Mouse (Mus musculus) testis, adult 2 months (tissue): Measurements from ENCODE around the gene Plcd1. TPM values are rescaled to one million over a fixed set of nuclear protein-coding genes. Genes with fewer than 3 reads are reported as not detected.

Source experiments
- H3K27ac ChIP-seq: fragments of 200-500 bp; 2 replicates; pipeline ENCODE4 v1.5.1; 2012; ENCODE audit warnings: low read depth, low read length; ENCODE audit not compliant: control insufficient read depth, insufficient read depth
- H3K27me3 ChIP-seq: fragments of 200-500 bp; 2 replicates; pipeline ENCODE4 v1.6.1; 2012; ENCODE audit warnings: mild to moderate bottlenecking, low read length, moderate library complexity; ENCODE audit not compliant: control insufficient read depth, insufficient read depth
- H3K36me3 ChIP-seq: fragments of 200-500 bp; 2 replicates; pipeline ENCODE4 v1.6.1; 2012; ENCODE audit warnings: mild to moderate bottlenecking, low read length; ENCODE audit not compliant: control insufficient read depth, insufficient read depth
- H3K4me1 ChIP-seq: fragments of 200-500 bp; 2 replicates; pipeline ENCODE4 v1.6.1; 2012; ENCODE audit warnings: low read length; ENCODE audit not compliant: control insufficient read depth, insufficient read depth
- H3K4me3 ChIP-seq: fragments of 200-500 bp; 2 replicates; pipeline ENCODE4 v1.5.1; 2012; ENCODE audit warnings: low read depth, mild to moderate bottlenecking, low read length, moderate library complexity, mixed read lengths; ENCODE audit not compliant: control insufficient read depth
- CTCF ChIP-seq: fragments of 200-500 bp; IDR thresholded peaks from 2 replicates; pipeline ENCODE4 v1.5.1; 2012; ENCODE audit warnings: low read depth, mild to moderate bottlenecking, inconsistent platforms, low read length, moderate library complexity; ENCODE audit not compliant: control insufficient read depth, insufficient read depth, insufficient replicate concordance
- POLR2A ChIP-seq: fragments of 200-500 bp; IDR thresholded peaks from 2 replicates; pipeline ENCODE4 v1.6.1; 2012; ENCODE audit warnings: low read depth, mild to moderate bottlenecking, inconsistent platforms, low read length, moderate library complexity; ENCODE audit not compliant: control insufficient read depth
- polyA plus RNA-seq: library from polyadenylated mRNA; depleted of rRNA; stranded (reverse); fragments of >200 nt; gene quantifications from 2 replicates; pipeline ENCODE4 v1.2.3, GENCODE M21; 2012

Gene Plcd1
- polyA plus RNA-seq, 1 experiment, result 13.4 TPM

DNA sequence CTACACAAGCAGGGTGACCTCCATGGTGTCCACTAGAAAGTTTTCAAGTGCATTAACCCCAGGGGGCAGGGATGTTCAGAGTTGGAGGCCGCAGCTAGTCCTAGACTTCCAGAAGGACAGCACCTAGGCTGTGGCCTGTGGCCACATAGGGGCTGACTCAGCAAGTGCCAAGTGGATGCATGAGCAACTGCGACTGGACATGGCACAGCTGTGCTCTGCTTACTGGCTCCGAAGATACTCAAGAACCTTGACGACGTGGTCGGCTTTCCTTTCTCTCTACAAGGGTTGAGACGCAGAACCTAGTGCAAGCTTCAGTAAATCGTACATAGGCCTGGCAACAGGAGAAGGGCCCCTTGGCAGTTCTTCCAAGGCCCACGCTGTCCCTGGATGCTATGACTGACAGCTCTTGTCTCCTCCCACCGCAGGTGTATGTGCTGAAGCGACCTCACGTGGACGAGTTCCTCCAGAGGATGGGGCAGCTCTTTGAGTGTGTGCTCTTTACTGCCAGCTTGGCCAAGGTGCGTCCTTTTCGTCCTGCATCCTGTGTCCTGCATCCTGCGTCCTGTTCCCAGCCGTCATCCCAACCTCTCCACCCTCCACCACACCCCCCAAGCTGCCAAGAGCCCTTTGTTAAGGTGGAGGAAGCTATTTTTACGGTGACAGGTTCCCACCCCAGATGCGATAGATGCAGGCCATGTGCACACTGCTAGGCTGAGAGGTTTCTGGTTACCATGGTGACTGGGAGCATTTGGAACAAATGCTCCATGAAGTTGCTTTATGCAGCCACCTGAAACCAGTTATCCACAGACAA lies 60.0 kb downstream of the Plcd1 start:
- Histone ChIP-seq H3K36me3 (no peaks in the 10 kb centered on the region), H3K4me3 (no peak overlapping the region), H3K4me1 (peaks cover 7% of the 10 kb centered on the region), H3K27me3 (no peaks in the 10 kb centered on the region), H3K27ac (no peak overlapping the region)
- TF ChIP-seq POLR2A, result no peak
- TF ChIP-seq CTCF, result no peak

DNA sequence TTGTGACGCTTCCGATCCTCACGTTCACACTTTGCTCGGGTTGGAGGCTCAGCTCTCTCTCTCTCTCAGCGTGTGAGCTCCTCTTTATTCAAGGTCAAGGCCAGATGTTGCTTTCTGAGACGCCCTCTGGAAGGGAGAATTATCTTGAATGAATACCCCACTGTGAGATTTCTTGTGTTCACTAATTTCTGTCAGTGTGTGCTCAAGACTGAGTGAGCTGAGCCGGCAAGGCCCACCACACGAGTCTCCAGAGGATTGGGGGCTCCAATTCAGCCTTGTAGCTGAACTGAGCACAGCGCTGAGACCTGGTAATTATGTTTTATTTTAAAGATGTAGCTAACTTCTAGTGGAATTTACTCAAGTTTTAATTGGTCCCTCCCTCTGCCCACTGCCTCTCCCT lies 60.8 kb downstream of the Plcd1 start:
- no peaks in the 10 kb centered on the region for H3K36me3 ChIP-seq
- H3K27ac ChIP-seq, result peak overlapping the region; percentile 59
- no peak overlapping the region for H3K4me3 ChIP-seq
- TF ChIP-seq CTCF, result no peak
- TF ChIP-seq POLR2A, result no peak
- peaks cover 7% of the 10 kb centered on the region for H3K4me1 ChIP-seq
- no peaks in the 10 kb centered on the region for H3K27me3 ChIP-seq

DNA sequence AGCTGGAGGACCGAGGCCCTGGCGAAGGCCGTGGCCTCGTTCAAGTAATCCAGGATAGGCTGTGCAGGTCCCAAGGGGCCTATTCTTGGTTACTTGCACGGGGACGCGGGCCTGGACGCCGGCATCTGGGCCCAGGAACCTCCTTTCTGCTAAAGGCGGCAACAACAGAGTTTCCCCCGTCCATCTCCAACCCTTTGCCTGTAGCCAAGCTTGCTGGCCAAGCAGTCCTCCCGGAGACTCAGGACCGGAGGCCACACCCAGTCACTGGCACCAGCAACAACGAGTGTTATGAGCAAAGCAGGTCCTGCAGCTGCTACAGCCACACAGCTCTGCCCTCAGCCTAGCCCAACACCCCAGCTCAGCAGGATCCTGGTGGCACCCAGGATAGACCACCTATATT lies 61.5 kb downstream of the Plcd1 start:
- Histone ChIP-seq H3K27ac (peak overlapping the region; percentile 59), H3K4me3 (no peak overlapping the region), H3K4me1 (peaks cover 7% of the 10 kb centered on the region), H3K27me3 (no peaks in the 10 kb centered on the region), H3K36me3 (no peaks in the 10 kb centered on the region)
- TF ChIP-seq CTCF (no peak), POLR2A (no peak)

DNA sequence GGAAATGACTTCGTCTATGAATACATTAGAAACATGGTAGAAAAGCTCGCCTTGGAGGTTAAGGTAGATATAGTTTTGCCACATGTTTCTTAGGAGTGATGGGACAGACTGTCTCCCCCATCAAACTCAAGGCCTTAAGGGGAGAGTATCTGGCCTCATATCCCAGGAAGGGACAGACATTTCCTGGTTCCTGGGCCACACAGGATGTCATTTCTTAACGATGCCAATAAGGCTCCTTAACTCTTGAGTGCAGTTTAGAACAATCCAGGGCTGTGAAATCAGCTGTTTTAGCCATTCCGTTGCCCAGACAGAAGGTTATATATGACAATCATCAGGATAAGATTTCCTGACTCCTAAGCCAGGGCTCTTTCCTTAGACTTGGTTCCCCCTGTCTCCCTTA lies 62.3 kb downstream of the Plcd1 start:
- no peak for TF ChIP-seq POLR2A
- TF ChIP-seq CTCF, result no peak
- no peaks in the 10 kb centered on the region for H3K36me3 ChIP-seq
- peaks cover 7% of the 10 kb centered on the region for H3K4me1 ChIP-seq
- H3K4me3 ChIP-seq, result no peak overlapping the region
- H3K27me3 ChIP-seq, result no peaks in the 10 kb centered on the region
- H3K27ac ChIP-seq, result no peak overlapping the region

DNA sequence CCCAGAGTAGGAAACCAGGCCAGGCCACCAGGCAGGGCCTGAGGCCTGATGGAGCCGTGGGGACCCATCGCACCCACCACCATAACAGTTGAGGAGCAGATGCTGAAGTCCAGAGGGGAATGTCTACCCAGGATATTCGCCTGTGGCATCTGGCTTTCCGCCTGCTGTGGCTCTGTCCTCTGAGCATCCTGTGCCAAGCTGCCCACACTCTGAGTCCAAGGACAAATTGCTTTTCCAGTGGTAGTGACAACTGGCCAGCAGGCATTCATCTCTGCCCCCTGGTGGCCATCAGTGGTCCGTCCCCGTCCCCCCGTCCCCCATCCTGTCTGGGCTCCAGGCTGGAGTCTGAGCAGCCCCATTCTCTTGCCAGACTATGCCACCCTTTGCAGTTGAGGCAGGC lies 63.7 kb downstream of the Plcd1 start:
- Histone ChIP-seq H3K27ac (no peak overlapping the region), H3K4me3 (no peak overlapping the region), H3K4me1 (peaks cover 7% of the 10 kb centered on the region), H3K36me3 (no peaks in the 10 kb centered on the region), H3K27me3 (no peaks in the 10 kb centered on the region)
- TF ChIP-seq POLR2A, result no peak
- peak; percentile 48; the same call in 1 of the 2 replicates for TF ChIP-seq CTCF

DNA sequence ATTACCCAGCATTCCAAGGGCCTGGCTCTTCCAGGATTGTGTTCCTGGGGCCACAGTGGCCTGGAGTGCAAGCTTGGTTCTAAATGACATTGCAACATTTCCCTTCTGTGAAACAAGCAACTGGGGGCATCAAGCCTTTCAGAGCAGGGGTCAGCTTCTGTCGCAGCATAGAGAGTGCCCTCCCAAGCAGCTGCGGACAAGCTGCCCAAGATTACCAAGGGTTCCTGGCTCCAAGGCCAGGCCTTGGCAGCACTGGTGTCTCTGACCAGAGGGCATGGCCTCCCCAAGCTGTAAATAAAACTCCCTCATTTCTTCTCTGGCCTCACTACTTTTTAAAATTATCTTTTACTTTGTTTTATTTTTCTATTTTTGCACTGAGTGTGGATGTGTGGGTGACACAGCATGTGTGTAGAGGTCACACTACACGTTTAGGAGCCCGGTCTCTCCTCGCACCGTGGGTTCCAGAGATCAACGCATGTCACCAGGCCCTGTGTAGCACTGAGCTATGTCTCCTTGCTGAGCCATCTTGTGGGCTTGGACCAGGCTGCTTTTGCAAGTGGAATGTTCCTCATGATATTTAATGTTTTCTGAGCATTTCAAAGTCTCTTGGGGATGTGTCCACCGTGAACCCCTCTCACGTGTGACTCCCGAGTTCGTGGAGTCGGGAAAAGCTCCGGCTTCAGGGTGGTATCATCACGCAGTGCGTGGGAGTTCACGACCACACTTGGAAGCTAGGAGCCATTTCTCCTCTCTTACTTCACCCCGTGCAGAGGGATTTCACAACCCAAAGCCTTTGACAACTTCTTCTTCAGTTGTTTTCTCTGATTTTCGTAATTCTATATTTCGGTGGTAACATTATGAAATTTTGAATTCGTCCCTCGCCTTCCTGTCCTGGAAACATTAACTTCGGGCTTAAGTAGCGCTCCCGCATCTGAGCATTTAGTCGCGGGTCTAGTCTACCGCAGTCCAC lies 64.8 kb downstream of the Plcd1 start:
- TF ChIP-seq POLR2A, result no peak
- TF ChIP-seq CTCF, result no peak
- H3K27me3 ChIP-seq, result no peaks in the 10 kb centered on the region
- no peaks in the 10 kb centered on the region for H3K36me3 ChIP-seq
- no peak overlapping the region for H3K4me3 ChIP-seq
- peaks cover 7% of the 10 kb centered on the region for H3K4me1 ChIP-seq
- no peak overlapping the region for H3K27ac ChIP-seq

DNA sequence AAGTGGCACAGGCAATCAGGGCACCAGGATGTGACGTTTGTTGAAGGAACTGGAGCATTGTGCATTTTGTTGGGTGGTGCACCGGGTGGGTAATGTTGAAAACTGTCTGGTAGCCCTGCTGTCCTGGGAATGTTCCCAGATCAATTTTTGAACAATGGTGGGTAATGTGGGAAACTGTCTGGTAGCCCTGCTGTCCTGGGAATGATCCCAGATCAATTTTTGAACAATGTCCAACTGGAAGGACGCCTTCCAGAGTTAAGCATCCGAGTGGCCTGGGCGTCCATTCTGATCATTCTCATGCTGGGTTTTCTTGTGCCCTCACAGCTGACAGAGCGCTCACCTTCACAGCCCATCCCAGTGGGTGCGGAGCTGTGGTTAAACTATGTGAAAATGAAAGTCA lies 66.0 kb downstream of the Plcd1 start:
- H3K4me3 ChIP-seq, result no peak overlapping the region
- TF ChIP-seq POLR2A, result no peak
- TF ChIP-seq CTCF, result no peak
- no peak overlapping the region for H3K27ac ChIP-seq
- peaks cover 6% of the 10 kb centered on the region for H3K4me1 ChIP-seq
- no peaks in the 10 kb centered on the region for H3K36me3 ChIP-seq
- H3K27me3 ChIP-seq, result no peaks in the 10 kb centered on the region
